Mouse (Mus musculus) limb, embryonic 11.5 days (tissue): Measurements from ENCODE around the gene Bicc1. TPM values are rescaled to one million over a fixed set of nuclear protein-coding genes. Genes with fewer than 3 reads are reported as not detected.

Source experiments
- ATAC-seq: fragments of 200-750 bp; cut with Nextera tagmentation; 2 replicates; pipeline ENCODE4 v1.8.0; 2017; ENCODE audit warnings: low read depth; ENCODE audit not compliant: insufficient number of reproducible peaks, low FRiP score, low TSS enrichment
- DNase-seq: peaks from one replicate; pipeline ENCODE4 v3.0.0-alpha.2; 2015; ENCODE audit warnings: low spot score
- H3K27ac ChIP-seq: fragments of 300-500 bp; sonication (generic); replicated peaks from 2 replicates; pipeline ENCODE4 v1.5.1; 2014; ENCODE audit warnings: low read depth, mild to moderate bottlenecking, low read length
- H3K27me3 ChIP-seq: fragments of 300-500 bp; sonication (generic); 2 replicates; pipeline ENCODE4 v1.6.1; 2014; ENCODE audit warnings: mild to moderate bottlenecking, low read length, mixed read lengths; ENCODE audit not compliant: control insufficient read depth, insufficient read depth
- H3K36me3 ChIP-seq: fragments of 300-500 bp; sonication (generic); 2 replicates; pipeline ENCODE4 v1.6.1; 2014; ENCODE audit warnings: mild to moderate bottlenecking, low read length, moderate library complexity, mixed read lengths; ENCODE audit not compliant: control insufficient read depth, insufficient read depth
- H3K4me1 ChIP-seq: fragments of 300-500 bp; sonication (generic); 2 replicates; pipeline ENCODE4 v1.6.1; 2014; ENCODE audit warnings: low read length, mixed read lengths; ENCODE audit not compliant: control insufficient read depth, insufficient read depth
- H3K4me2 ChIP-seq: fragments of 300-500 bp; sonication (generic); 2 replicates; pipeline ENCODE4 v1.6.1; 2014; ENCODE audit warnings: low read depth, mild to moderate bottlenecking, moderate library complexity; ENCODE audit not compliant: severe bottlenecking
- H3K4me3 ChIP-seq: fragments of 300-500 bp; sonication (generic); 2 replicates; pipeline ENCODE4 v1.5.1; 2014; ENCODE audit warnings: low read depth, low read length
- H3K9ac ChIP-seq: fragments of 300-500 bp; sonication (generic); 2 replicates; pipeline ENCODE4 v1.6.1; 2014; ENCODE audit warnings: mild to moderate bottlenecking, low read length
- H3K9me3 ChIP-seq: fragments of 300-500 bp; sonication (generic); 2 replicates; pipeline ENCODE4 v1.6.1; 2016; ENCODE audit warnings: low read length; ENCODE audit not compliant: control insufficient read depth
- WGBS: fragments of 180-500 bp; shearing (Covaris S2); extraction: QIAGEN DNeasy Blood & Tissue Kit; methylation state at CpG from one replicate; pipeline ENCODE4 v1.1.7; 2014; 5-methylcytosine and 5-hydroxymethylcytosine counted together
- polyA plus RNA-seq: library from polyadenylated mRNA; unstranded; fragments of >200 nt; fragmentation: Nextera tagmentation; extraction: Ambion mirVana; gene quantifications from 2 replicates; pipeline ENCODE4 v1.2.1, GENCODE M21; 2014

Bicc1 gene
- polyA plus RNA-seq, 1 experiment from 2014 or later = 8.5 TPM

GRCm38 (mm10) chr10:71002871-71003270, 156.6 kb downstream of the Bicc1 start:
- no peaks in the 10 kb centered on the region for H3K9me3 ChIP-seq
- no peak for ATAC-seq

DNA sequence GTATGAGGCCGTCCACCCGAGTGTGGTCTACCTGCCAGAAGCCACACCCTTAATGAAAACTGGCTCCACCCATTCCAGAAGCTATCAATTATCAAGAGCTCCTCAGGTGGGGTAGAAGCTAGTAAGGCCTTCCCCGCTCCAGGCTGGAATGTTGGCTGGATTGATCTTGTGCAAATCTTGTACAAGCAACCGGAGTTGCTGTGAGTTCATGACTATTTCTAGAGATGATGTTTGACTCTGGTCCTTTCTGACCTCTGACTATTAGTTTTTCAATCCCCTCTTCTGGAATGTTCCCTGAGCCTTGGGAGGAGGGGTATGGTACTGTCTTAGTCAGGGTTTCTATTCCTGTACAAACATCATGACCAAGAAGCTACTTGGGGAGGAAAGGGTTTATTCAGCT, 157.3 kb downstream of the Bicc1 start:
- DNase-seq (no peak), ATAC-seq (no peak)
- no peaks in the 10 kb centered on the region for H3K4me1 ChIP-seq
- H3K27me3 ChIP-seq = no peaks in the 10 kb centered on the region
- H3K36me3 ChIP-seq = no peaks in the 10 kb centered on the region
- H3K9me3 ChIP-seq = no peaks in the 10 kb centered on the region
- H3K4me2 ChIP-seq = no peak overlapping the region
- no peak overlapping the region for H3K9ac ChIP-seq
- H3K4me3 ChIP-seq = no peak overlapping the region
- no peak overlapping the region for H3K27ac ChIP-seq
- 90% methylated on average over 4 of the region's 4 CpGs for WGBS

More at GRCm38 (mm10) chr10:71002871-71003270, 156.6 kb downstream of the Bicc1 start:
- no peaks in the 10 kb centered on the region for H3K36me3 ChIP-seq
- no peak overlapping the region for H3K4me3 ChIP-seq
- 85% methylated on average over 2 of the region's 2 CpGs for WGBS
- no peak overlapping the region for H3K27ac ChIP-seq
- H3K4me1 ChIP-seq = no peaks in the 10 kb centered on the region
- H3K27me3 ChIP-seq = no peaks in the 10 kb centered on the region
- no peak overlapping the region for H3K9ac ChIP-seq
- DNase-seq = no peak
- H3K4me2 ChIP-seq = no peak overlapping the region

DNA sequence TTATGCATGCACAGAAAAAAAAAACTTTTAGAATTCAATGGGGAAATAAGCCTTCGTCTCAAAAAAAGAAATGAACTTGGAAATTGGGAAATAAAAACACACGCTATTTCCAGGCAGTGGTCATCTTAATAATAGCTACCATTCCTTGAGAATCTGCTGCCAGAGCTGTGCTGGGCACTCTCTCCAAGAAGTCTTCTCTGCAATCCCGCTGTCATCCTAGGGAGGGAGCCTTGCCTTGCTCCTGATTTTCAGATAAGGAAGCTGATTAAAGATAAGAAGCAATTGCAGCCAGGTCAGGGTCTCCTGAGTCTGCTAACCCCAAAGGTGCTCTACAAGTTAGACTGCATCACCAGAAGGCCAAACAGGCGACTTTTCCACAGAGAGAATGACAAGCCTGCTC, 161.4 kb downstream of the Bicc1 start:
- Histone ChIP-seq H3K4me3 (no peak overlapping the region), H3K4me1 (no peaks in the 10 kb centered on the region), H3K36me3 (no peaks in the 10 kb centered on the region), H3K9me3 (no peaks in the 10 kb centered on the region), H3K27me3 (no peaks in the 10 kb centered on the region), H3K4me2 (no peak overlapping the region), H3K27ac (no peak overlapping the region), H3K9ac (no peak overlapping the region)
- DNase-seq = no peak
- no peak for ATAC-seq
- WGBS = 51% methylated on average over 4 of the region's 4 CpGs

- Histone ChIP-seq H3K9ac (no peak overlapping the region), H3K9me3 (no peaks in the 10 kb centered on the region), H3K4me1 (no peaks in the 10 kb centered on the region), H3K27me3 (no peaks in the 10 kb centered on the region), H3K27ac (no peak overlapping the region), H3K4me3 (no peak overlapping the region), H3K36me3 (no peaks in the 10 kb centered on the region), H3K4me2 (no peak overlapping the region)
- WGBS = 96% methylated on average over 9 of the region's 9 CpGs
- no peak for ATAC-seq
- no peak for DNase-seq
Measured at GRCm38 (mm10) chr10:70996051-70996450, 163.4 kb downstream of the Bicc1 start.

GRCm38 (mm10) chr10:70994135-70994497, 165.4 kb downstream of the Bicc1 start:
- Histone ChIP-seq H3K27ac (no peak overlapping the region), H3K4me2 (no peak overlapping the region)
- WGBS = 94% methylated on average over 2 of the region's 2 CpGs

GRCm38 (mm10) chr10:70993497-70994134, 165.9 kb downstream of the Bicc1 start:
- ATAC-seq = no peak
- H3K36me3 ChIP-seq = no peaks in the 10 kb centered on the region
- no peak overlapping the region for H3K4me2 ChIP-seq
- WGBS = 84% methylated on average over 6 of the region's 6 CpGs
- DNase-seq = no peak
- no peaks in the 10 kb centered on the region for H3K9me3 ChIP-seq
- no peak overlapping the region for H3K4me3 ChIP-seq
- no peak overlapping the region for H3K27ac ChIP-seq
- no peaks in the 10 kb centered on the region for H3K4me1 ChIP-seq
- no peak overlapping the region for H3K9ac ChIP-seq
- H3K27me3 ChIP-seq = no peaks in the 10 kb centered on the region

More at GRCm38 (mm10) chr10:70994135-70994497, 165.4 kb downstream of the Bicc1 start:
- no peaks in the 10 kb centered on the region for H3K27me3 ChIP-seq
- ATAC-seq (no peak), DNase-seq (no peak)
- no peak overlapping the region for H3K4me3 ChIP-seq
- no peaks in the 10 kb centered on the region for H3K4me1 ChIP-seq
- no peak overlapping the region for H3K9ac ChIP-seq
- H3K36me3 ChIP-seq = no peaks in the 10 kb centered on the region
- H3K9me3 ChIP-seq = no peaks in the 10 kb centered on the region

GRCm38 (mm10) chr10:70987396-70987795, 172.1 kb downstream of the Bicc1 start:
- Histone ChIP-seq H3K4me1 (peaks cover 8% of the 10 kb centered on the region; the same call in 1 of the 2 replicates), H3K9ac (no peak overlapping the region), H3K27me3 (no peaks in the 10 kb centered on the region), H3K9me3 (no peaks in the 10 kb centered on the region), H3K27ac (no peak overlapping the region), H3K36me3 (no peaks in the 10 kb centered on the region), H3K4me3 (no peak overlapping the region), H3K4me2 (no peak overlapping the region)
- ATAC-seq = no peak
- DNase-seq = no peak
- WGBS = 68% methylated on average over 5 of the region's 5 CpGs

- no peaks in the 10 kb centered on the region for H3K9me3 ChIP-seq
- H3K9ac ChIP-seq = no peak overlapping the region
- no peak overlapping the region for H3K4me2 ChIP-seq
- H3K4me1 ChIP-seq = peaks cover 8% of the 10 kb centered on the region; the same call in 1 of the 2 replicates
- 60% methylated on average over 11 of the region's 11 CpGs for WGBS
- H3K4me3 ChIP-seq = no peak overlapping the region
- no peaks in the 10 kb centered on the region for H3K27me3 ChIP-seq
- DNase-seq (peak; percentile 31), ATAC-seq (no peak)
- no peaks in the 10 kb centered on the region for H3K36me3 ChIP-seq
- no peak overlapping the region for H3K27ac ChIP-seq
Measured at GRCm38 (mm10) chr10:70983036-70983670, 176.3 kb downstream of the Bicc1 start.
